Mouse (Mus musculus): ENCODE data around the gene Gm21820.
"Not testable (repeated sequence)": the region's sequence is repeated elsewhere in the genome, so short reads cannot be mapped to it uniquely, and the experiment has no call there.

Gene Gm21820

GRCm38 (mm10) chrY:5249341-5249740 is at the start of gene Gm21820:
Gene Gm21820 (minus strand): TSS chrY:5249441.
- not testable (repeated sequence) for DNase-seq
